Mouse (Mus musculus): ENCODE results near the gene Ufsp1. TPM values are rescaled to one million over a fixed set of nuclear protein-coding genes. Genes with fewer than 3 reads are reported as not detected.

Gene Ufsp1
- total RNA-seq, 2 experiments from 2014 or later, result 7.5 to 8.0 TPM

DNA sequence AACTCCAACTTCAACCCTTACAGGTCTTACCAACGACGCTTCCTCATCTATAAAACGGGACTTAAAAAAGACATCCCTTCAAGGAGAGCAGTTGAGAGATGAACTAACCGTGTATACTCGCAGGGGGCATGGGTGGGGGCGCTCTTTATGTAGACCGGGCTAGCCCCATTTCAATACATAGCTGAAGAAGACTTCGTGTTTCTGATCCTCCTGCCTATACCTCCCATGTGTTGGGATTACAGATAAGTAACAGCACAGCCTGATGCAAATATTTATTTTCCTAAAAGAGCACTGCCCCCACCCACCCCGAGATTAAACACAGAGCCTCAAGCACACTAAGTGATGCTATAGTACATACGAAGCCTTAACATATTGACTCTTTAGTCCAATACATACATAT, 39.9 kb downstream of the Ufsp1 start:
- DNase-seq, result no peak

DNA sequence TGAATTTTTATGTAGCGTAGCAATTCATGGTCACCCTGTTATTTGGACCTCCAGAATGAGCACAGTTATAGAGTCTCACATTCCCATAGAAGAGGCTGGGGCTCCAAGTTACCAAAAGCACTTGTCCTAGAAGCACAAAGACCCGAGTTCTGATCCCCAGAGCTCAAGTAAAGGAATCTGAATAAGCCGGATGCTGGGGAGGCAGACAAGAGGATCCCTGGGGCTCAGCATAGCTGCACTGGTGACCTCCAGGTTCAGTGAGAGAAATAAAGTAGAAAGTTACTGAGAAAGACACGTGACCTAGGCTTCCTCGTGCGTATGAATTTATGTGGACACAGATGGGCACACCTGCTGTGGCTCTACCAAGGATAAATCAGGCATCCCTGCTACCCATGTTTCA, 40.6 kb downstream of the Ufsp1 start:
- DNase-seq, result no peak

DNA sequence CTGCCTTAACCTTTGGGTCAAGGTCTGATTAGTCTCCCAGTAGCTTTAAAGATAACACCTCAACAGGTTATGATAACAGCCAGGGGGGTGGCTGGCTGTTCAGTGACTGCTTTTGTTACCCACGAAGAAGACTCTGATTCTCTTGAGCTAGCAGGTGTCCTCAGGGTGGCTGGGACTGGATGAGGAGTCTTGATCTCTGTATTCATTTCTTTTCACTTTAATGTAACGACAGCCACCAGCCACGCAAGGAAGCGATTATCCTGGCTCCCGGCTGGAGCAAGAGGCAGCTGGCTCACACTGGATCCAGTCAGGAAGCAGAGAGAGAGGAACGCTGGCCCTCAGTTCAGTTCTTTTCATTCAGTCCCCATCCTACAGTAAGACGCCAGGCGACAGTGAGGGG, 42.8 kb downstream of the Ufsp1 start:
- DNase-seq, result no peak

DNA sequence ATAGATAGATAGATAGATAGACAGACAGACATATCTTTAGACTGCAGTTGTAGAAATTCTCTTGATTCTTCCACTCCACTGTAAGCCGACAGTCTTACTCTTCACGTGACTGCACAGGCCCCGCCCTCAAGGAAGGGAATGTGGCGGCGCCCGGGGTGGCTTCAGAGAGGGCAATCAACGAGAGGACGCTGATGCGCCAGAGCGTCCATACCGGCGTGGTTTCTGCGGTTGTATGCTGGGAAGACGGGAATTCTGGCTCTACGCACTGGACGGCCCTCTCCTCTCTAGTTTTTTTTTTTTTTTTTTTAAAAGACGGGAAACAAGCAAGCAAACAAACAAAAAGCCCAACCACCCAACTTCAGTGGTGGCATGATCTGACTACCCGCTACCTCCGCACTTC, 43.8 kb downstream of the Ufsp1 start:
- peak; percentile 93 for DNase-seq

DNA sequence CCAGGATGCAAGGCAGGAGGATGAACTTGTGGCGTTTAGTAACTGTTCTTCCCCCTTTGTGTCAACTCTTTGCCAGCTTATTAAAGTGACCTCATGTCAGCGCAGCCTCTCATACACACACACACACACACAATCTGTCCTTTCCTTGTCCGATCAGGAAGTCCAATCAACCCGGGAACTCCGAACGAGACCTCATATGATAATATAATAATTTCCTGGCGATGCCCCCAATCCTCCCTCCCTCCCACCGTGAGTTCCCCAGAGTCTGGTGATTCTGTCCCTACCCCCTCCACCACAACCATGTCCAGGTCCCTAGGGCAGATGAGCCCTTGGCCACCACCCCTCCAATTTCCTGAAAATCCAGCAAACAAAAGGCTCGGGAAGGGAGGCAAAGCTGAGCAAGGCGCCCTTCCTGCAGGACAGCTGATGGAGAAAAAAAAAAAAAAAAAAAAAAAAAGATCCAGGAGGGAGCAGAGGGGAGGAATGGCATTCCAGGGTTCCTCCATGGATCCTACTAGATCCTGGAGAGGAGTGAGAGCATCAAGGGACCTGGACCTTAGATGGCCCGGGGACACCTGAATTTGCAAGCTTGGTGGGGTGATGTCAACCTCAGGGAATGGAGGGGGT, 44.3 kb downstream of the Ufsp1 start:
- DNase-seq, result peak; percentile 72

DNA sequence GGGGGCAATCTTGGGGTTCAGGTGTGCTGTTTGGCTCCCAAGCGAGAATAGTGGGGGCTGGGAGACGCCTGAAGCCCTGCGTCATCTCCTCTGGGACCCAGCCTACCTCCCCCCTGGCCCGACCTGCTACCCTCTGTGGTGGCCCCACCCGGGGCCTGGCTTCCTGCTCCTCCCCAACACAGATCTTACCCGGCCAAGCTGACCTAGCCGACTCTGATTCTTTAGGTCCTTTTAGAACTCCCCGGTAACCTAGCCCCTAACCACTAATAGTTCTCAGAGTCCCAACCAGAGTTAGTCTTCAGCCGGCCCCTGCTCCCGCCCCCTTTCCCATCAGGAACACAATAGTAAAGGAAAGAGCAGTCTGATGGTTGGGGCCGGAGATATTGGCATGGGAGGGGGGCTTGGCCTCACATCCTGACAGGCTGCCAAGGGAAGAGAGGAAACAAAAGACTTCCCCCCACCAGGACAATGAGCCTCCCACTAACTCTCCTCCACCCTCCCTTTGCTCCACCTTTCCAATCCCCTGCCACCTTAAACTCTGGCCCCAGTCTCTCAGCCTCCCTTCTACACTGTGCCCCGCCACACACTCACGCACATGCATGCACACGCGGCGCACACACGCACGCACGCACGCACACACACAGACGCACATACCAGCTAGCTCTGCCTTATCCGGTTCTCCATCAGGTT, 45.0 kb downstream of the Ufsp1 start:
- DNase-seq, result peak; percentile 79

DNA sequence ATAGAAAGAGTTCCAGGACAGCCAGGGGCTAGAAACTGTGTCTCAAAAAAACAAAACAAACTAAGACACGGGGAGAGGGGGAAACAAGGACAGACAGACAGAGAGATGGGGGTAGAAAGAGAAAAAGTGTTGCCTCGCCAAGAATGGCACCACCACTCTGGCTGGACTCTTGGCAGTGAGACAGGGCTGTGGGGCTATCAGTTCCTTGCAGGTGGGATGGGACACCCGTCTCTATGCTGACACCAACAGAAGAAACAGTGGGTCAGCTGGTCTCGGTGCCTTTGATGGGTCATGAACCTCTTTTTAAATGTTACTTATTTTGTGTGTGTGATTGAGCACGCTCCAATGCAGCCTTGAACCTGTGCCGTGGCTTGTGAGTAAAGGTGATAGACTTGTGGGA, 45.8 kb downstream of the Ufsp1 start:
- DNase-seq, result no peak

DNA sequence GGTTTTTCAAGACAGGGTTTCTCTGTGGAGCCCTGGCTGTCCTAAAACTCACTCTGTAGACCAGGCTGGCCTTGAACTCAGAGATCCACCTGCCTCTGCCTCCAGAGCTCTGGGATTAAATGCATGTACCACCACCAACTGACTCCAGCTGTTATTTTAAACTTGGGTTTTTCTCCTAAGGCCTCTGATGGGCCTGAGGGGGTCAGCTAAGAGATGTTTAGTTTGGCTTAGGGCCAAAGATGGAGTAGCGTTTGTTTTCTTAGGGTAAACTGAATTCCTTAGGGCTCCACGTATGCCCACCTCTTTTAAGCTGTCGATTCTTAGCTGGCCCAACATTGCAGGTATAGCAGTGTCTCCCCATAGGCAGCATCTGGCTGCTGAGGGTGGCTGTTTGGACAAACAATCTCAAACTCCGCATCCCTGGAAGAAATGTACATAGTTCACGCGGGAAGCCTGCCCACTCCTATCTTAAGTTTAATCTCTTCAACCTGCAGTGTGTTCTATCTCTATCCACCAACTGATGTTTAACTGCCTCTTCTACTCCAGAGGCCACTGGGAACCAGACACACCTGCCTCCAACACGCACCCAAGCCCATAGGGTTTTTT, 48.1 kb downstream of the Ufsp1 start:
- DNase-seq, result no peak

DNA sequence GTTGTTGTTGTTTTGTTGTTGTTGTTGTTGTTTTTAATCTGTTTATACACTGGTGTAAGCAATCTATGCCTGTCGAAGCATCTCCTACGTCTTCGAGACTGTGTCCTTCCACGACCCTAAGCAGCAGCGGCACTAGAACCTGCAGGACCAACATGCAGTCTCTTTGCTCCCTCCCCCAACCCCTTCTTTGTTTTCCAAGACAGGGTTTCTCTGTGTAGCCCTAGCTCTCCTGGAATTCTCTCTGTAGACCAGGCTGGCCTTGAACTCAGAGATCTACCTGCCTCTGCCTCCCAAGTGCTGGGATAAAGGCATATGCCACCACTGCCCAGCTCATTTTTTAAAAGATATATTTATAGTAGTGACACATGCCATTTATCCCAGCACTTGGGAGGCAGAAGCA, 49.0 kb downstream of the Ufsp1 start:
- no peak for DNase-seq

DNA sequence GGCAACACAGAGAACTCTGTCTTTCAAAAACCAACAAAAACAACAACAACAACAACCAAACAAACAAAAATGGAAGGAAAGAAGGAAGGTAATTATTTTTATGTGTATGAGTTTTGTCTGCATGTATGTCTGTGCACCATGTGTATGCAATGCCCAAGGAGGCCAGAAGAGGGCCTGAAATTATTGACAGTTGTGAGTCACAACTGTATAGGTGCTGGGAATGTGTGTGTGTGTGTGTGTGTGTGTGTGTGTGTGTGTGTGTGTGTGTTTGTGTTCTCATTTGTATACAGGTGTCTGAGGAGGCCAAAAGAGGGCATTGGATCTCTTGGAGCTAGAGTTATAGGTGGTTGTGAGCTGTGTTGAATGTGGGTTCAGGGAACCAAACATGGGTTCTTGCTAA, 49.4 kb downstream of the Ufsp1 start:
- no peak for DNase-seq

Small RNA genes within 50 kb of the gene (microRNA-seq; reads per million reads assigned to microRNA genes)
- gene Mir7036 (0.69 to 3.3 reads per million in 2 experiments), gene Mir8116 (0 to 0.61 reads per million in 2 experiments)

Other genes with a start within 250 kb of the Ufsp1 start
- gene Ap1s1, start 248.5 kb upstream of the Ufsp1 start, total RNA-seq (2021), result 10 to 100 TPM; 70.9 to 82.3 TPM
- gene Serpine1, start 222.4 kb upstream of the Ufsp1 start, total RNA-seq (2021), result 10 to 100 TPM; 13.4 to 14.0 TPM
- 10 to 100 TPM; 15.7 to 15.9 TPM for gene Trim56, start 178.4 kb upstream of the Ufsp1 start, total RNA-seq (2021)
- not detected for gene Muc3, start 145.3 kb upstream of the Ufsp1 start, total RNA-seq (2021)
- under 1 TPM; 0.32 to 0.33 TPM for gene Muc3a, start 82.2 kb upstream of the Ufsp1 start, total RNA-seq (2021)
- gene Ache, start 7.1 kb upstream of the Ufsp1 start, total RNA-seq (2021), result 1 to 10 TPM; 3.9 to 4.3 TPM
- gene Srrt, start 13.0 kb downstream of the Ufsp1 start, total RNA-seq (2021), result 100 to 1,000 TPM; 108 to 119 TPM
- gene Trip6, start 19.8 kb downstream of the Ufsp1 start, total RNA-seq (2021), result 10 to 100 TPM; 32.5 to 36.0 TPM
- 1 to 10 TPM; 5.0 to 5.5 TPM for gene Slc12a9, start 39.0 kb downstream of the Ufsp1 start, total RNA-seq (2021)
- gene Ephb4, start 55.5 kb downstream of the Ufsp1 start, total RNA-seq (2021), result 100 to 1,000 TPM; 102 to 108 TPM
- gene Zan, start 182.4 kb downstream of the Ufsp1 start, total RNA-seq (2021), result under 1 TPM; 0.05 to 0.07 TPM
- 10 to 100 TPM; 25.1 to 26.0 TPM for gene Pop7, start 207.9 kb downstream of the Ufsp1 start, total RNA-seq (2021)
- gene Gigyf1, start 223.9 kb downstream of the Ufsp1 start, total RNA-seq (2021), result 10 to 100 TPM; 30.5 to 32.4 TPM
- not detected for gene Epo, start 238.6 kb downstream of the Ufsp1 start, total RNA-seq (2021)
- 100 to 1,000 TPM; 560 to 578 TPM for gene Gnb2, start 238.9 kb downstream of the Ufsp1 start, total RNA-seq (2021)

Data from heart, postnatal 4 days (tissue).